Mouse (Mus musculus) kidney, embryonic 15.5 days (tissue): Measurements from ENCODE around the gene Gm8362. TPM values are rescaled to one million over a fixed set of nuclear protein-coding genes. Genes with fewer than 3 reads are reported as not detected.
A peak's percentile ranks its signal among the peaks of the same experiment; 100 is the strongest.
"Not testable (repeated sequence)": the region's sequence is repeated elsewhere in the genome, so short reads cannot be mapped to it uniquely, and the experiment has no call there.

Source experiments
- ATAC-seq: fragments of 200-750 bp; cut with Nextera tagmentation; replicated peaks from 2 replicates; pipeline ENCODE4 v1.8.0; 2017; ENCODE audit warnings: moderate TSS enrichment; ENCODE audit not compliant: low FRiP score
- H3K27ac ChIP-seq: fragments of 300-500 bp; sonication (generic); 2 replicates; pipeline ENCODE4 v1.5.1; 2015; ENCODE audit warnings: mild to moderate bottlenecking, inconsistent platforms
- H3K27me3 ChIP-seq: fragments of 300-500 bp; sonication (generic); 2 replicates; pipeline ENCODE4 v1.6.1; 2015; ENCODE audit warnings: inconsistent platforms
- H3K36me3 ChIP-seq: fragments of 300-500 bp; sonication (generic); 2 replicates; pipeline ENCODE4 v1.6.1; 2015; ENCODE audit warnings: inconsistent platforms
- H3K4me1 ChIP-seq: fragments of 300-500 bp; sonication (generic); 2 replicates; pipeline ENCODE4 v1.6.1; 2015; ENCODE audit warnings: inconsistent platforms
- H3K4me2 ChIP-seq: fragments of 300-500 bp; sonication (generic); 2 replicates; pipeline ENCODE4 v1.6.1; 2015; ENCODE audit warnings: moderate library complexity, mild to moderate bottlenecking, inconsistent platforms
- H3K4me3 ChIP-seq: fragments of 300-500 bp; sonication (generic); replicated peaks from 2 replicates; pipeline ENCODE4 v1.5.1; 2015; ENCODE audit warnings: mild to moderate bottlenecking, inconsistent platforms
- H3K9ac ChIP-seq: fragments of 300-500 bp; sonication (generic); 2 replicates; pipeline ENCODE4 v1.6.1; 2015; ENCODE audit warnings: mild to moderate bottlenecking, inconsistent platforms
- H3K9me3 ChIP-seq: fragments of 300-500 bp; sonication (generic); replicated peaks from 2 replicates; pipeline ENCODE4 v1.6.1; 2016; ENCODE audit warnings: inconsistent platforms
- WGBS: fragments of 180-500 bp; shearing (Covaris S2); methylation state at CpG from one replicate; pipeline ENCODE4 v1.1.7; 2015; ENCODE audit warnings: mixed read lengths; 5-methylcytosine and 5-hydroxymethylcytosine counted together
- polyA plus RNA-seq: library from polyadenylated mRNA; unstranded; fragments of >200 nt; fragmentation: Nextera tagmentation; extraction: Ambion mirVana; gene quantifications from 2 replicates; pipeline ENCODE4 v1.2.1, GENCODE M21; 2015

Gene Gm8362
- not detected in 2 replicates for polyA plus RNA-seq

- WGBS: 75% methylated on average over 1 of the region's 1 CpGs
- not testable (repeated sequence) for ATAC-seq
Measured at GRCm38 (mm10) chr14:6774311-6774710, at the start of gene Gm8362. TSS of gene Gm8362 (minus strand) at chr14:6774411.

GRCm38 (mm10) chr14:6823297-6823696 is 49.1 kb upstream of the Gm8362 start:
- not testable (repeated sequence) for H3K4me1 ChIP-seq, H3K9ac ChIP-seq, H3K27ac ChIP-seq, H3K4me2 ChIP-seq, H3K27me3 ChIP-seq, H3K36me3 ChIP-seq, H3K4me3 ChIP-seq, H3K9me3 ChIP-seq, ATAC-seq
- 93% methylated on average over 3 of the region's 3 CpGs for WGBS

More at GRCm38 (mm10) chr14:6774311-6774710, at the start of gene Gm8362:
- H3K9me3 ChIP-seq, H3K36me3 ChIP-seq, H3K4me2 ChIP-seq, H3K9ac ChIP-seq, H3K4me1 ChIP-seq, H3K27ac ChIP-seq, H3K27me3 ChIP-seq, H3K4me3 ChIP-seq: not testable (repeated sequence)

GRCm38 (mm10) chr14:6757231-6757536 is 17.0 kb downstream of the Gm8362 start:
- Histone ChIP-seq H3K4me3 (peak overlapping the region; percentile 48), H3K4me2 (peak overlapping the region; percentile 58)
- H3K9ac ChIP-seq, H3K4me1 ChIP-seq, ATAC-seq, H3K9me3 ChIP-seq, H3K36me3 ChIP-seq, H3K27ac ChIP-seq, H3K27me3 ChIP-seq: not testable (repeated sequence)
- 3% methylated on average over 5 of the region's 13 CpGs for WGBS

- not testable (repeated sequence) for H3K9me3 ChIP-seq, H3K27me3 ChIP-seq, ATAC-seq, H3K4me1 ChIP-seq, H3K27ac ChIP-seq, H3K36me3 ChIP-seq
- Histone ChIP-seq H3K4me3 (peak overlapping the region; percentile 48), H3K9ac (peak overlapping the region; percentile 47; the same call in 1 of the 2 replicates), H3K4me2 (peak overlapping the region; percentile 58)
- under 1% methylated on average over 45 of the region's 67 CpGs for WGBS
Measured at GRCm38 (mm10) chr14:6756384-6757230, 17.6 kb downstream of the Gm8362 start.

- not testable (repeated sequence) for H3K4me3 ChIP-seq, H3K27me3 ChIP-seq, H3K36me3 ChIP-seq, H3K9me3 ChIP-seq, H3K4me2 ChIP-seq, ATAC-seq, H3K9ac ChIP-seq, H3K4me1 ChIP-seq, H3K27ac ChIP-seq
- WGBS: no CpG with 5 or more reads among the region's 2 CpGs
Measured at GRCm38 (mm10) chr14:6742232-6742631, 32.0 kb downstream of the Gm8362 start, which contains the start of gene Gm3636. TSS of gene Gm3636 (minus strand) at chr14:6742332.

GRCm38 (mm10) chr14:6720151-6720550 is 54.1 kb downstream of the Gm8362 start, which contains the start of gene Gm8050:
TSS of gene Gm8050 (minus strand) at chr14:6720251.
- not testable (repeated sequence) for ATAC-seq

More at GRCm38 (mm10) chr14:6720151-6720550, 54.1 kb downstream of the Gm8362 start, which contains the start of gene Gm8050:
- H3K9me3 ChIP-seq, H3K4me1 ChIP-seq, H3K27ac ChIP-seq, H3K36me3 ChIP-seq, H3K27me3 ChIP-seq, H3K4me2 ChIP-seq, H3K9ac ChIP-seq, H3K4me3 ChIP-seq: not testable (repeated sequence)
- 90% methylated on average over 1 of the region's 2 CpGs for WGBS

Other genes starting within 250 kb of the Gm8362 start
- gene Gm8356, start 237.1 kb downstream of the Gm8362 start, polyA plus RNA-seq: not detected in 2 replicates
- not detected in 2 replicates for gene Gm3629, start 183.8 kb downstream of the Gm8362 start, polyA plus RNA-seq
- not detected in 2 replicates for gene Gm3460, start 152.0 kb downstream of the Gm8362 start, polyA plus RNA-seq
- gene Gm10251, start 90.2 kb downstream of the Gm8362 start, polyA plus RNA-seq: not detected in 2 replicates
- 0.13 TPM in 1 of 2 replicates, not detected in the other for gene Gm8050, start 54.2 kb downstream of the Gm8362 start, polyA plus RNA-seq
- 2.9 and 3.2 TPM in 2 replicates for gene Gm3636, start 32.1 kb downstream of the Gm8362 start, polyA plus RNA-seq
- not detected in 2 replicates for gene Gm3642, start 65.9 kb upstream of the Gm8362 start, polyA plus RNA-seq
- gene Gm3667, start 115.6 kb upstream of the Gm8362 start, polyA plus RNA-seq: 0.36 and 0.37 TPM in 2 replicates
- not detected in 2 replicates for gene Gm6356, start 199.4 kb upstream of the Gm8362 start, polyA plus RNA-seq